Mouse (Mus musculus) layer of hippocampus, adult 9-11 months (tissue): ENCODE measurements around the gene Tomm40.

ENCODE experiments used
- DNase-seq: peaks from one replicate; pipeline ENCODE4 v3.0.0; 2022

The Tomm40 gene

GRCm38 (mm10) chr7:19715239-19716054, at the start of gene Tomm40:
Tomm40 (minus strand) TSS chr7:19715438.
- DNase-seq: peak; percentile 100

GRCm38 (mm10) chr7:19764581-19764980, 49.3 kb upstream of the Tomm40 start:
- no peak for DNase-seq

- no peak for DNase-seq
Observed at GRCm38 (mm10) chr7:19763829-19764477, 48.7 kb upstream of the Tomm40 start.

- DNase-seq: no peak
Observed at GRCm38 (mm10) chr7:19762283-19762682, 47.0 kb upstream of the Tomm40 start.

GRCm38 (mm10) chr7:19760021-19760420, 44.8 kb upstream of the Tomm40 start:
- no peak for DNase-seq

GRCm38 (mm10) chr7:19758623-19759022, 43.4 kb upstream of the Tomm40 start:
- DNase-seq: no peak

GRCm38 (mm10) chr7:19755851-19756786, 40.9 kb upstream of the Tomm40 start:
- DNase-seq: no peak

- DNase-seq: no peak
Observed at GRCm38 (mm10) chr7:19755008-19755407, 39.8 kb upstream of the Tomm40 start.

- DNase-seq: no peak
Observed at GRCm38 (mm10) chr7:19754065-19754464, 38.8 kb upstream of the Tomm40 start.

GRCm38 (mm10) chr7:19753587-19753986, 38.3 kb upstream of the Tomm40 start:
- no peak for DNase-seq

- DNase-seq: no peak
Observed at GRCm38 (mm10) chr7:19752652-19753051, 37.4 kb upstream of the Tomm40 start.

- no peak for DNase-seq
Observed at GRCm38 (mm10) chr7:19751070-19751383, 35.8 kb upstream of the Tomm40 start.

- peak; percentile 82 for DNase-seq
Observed at GRCm38 (mm10) chr7:19750217-19751069, 35.2 kb upstream of the Tomm40 start, which contains the start of gene Nectin2. Nectin2 (minus strand) TSS chr7:19750483.

- DNase-seq: peak; percentile 96
Observed at GRCm38 (mm10) chr7:19749389-19750216, 34.4 kb upstream of the Tomm40 start.

GRCm38 (mm10) chr7:19748219-19749195, 33.3 kb upstream of the Tomm40 start:
- DNase-seq: no peak

GRCm38 (mm10) chr7:19747420-19748218, 32.4 kb upstream of the Tomm40 start:
- DNase-seq: no peak

- DNase-seq: no peak
Observed at GRCm38 (mm10) chr7:19746426-19747201, 31.4 kb upstream of the Tomm40 start.

GRCm38 (mm10) chr7:19745971-19746370, 30.7 kb upstream of the Tomm40 start:
- DNase-seq: no peak
